Mouse (Mus musculus) stomach, embryonic 16.5 days (tissue): ENCODE results near the gene Plekha7. TPM values are rescaled to one million over a fixed set of nuclear protein-coding genes. Genes with fewer than 3 reads are reported as not detected.

ENCODE experiments used
- ATAC-seq: fragments of 200-750 bp; cut with Nextera tagmentation; 2 replicates; pipeline ENCODE4 v1.8.0; 2017; ENCODE audit warnings: moderate number of reproducible peaks, moderate TSS enrichment; ENCODE audit not compliant: insufficient read depth, low FRiP score
- H3K27ac ChIP-seq: fragments of 300-500 bp; sonication (generic); 2 replicates; pipeline ENCODE4 v1.5.1; 2014; ENCODE audit warnings: low read length
- H3K27me3 ChIP-seq: fragments of 300-500 bp; sonication (generic); 2 replicates; pipeline ENCODE4 v1.6.1; 2014; ENCODE audit warnings: low read length, control low read depth, mixed read lengths; ENCODE audit not compliant: control insufficient read depth, insufficient read depth
- H3K36me3 ChIP-seq: fragments of 300-500 bp; sonication (generic); 2 replicates; pipeline ENCODE4 v1.6.1; 2014; ENCODE audit warnings: low read length; ENCODE audit not compliant: control insufficient read depth, insufficient read depth
- H3K4me1 ChIP-seq: fragments of 300-500 bp; sonication (generic); 2 replicates; pipeline ENCODE4 v1.6.1; 2014; ENCODE audit warnings: low read length, control low read depth, mixed read lengths; ENCODE audit not compliant: control insufficient read depth, insufficient read depth
- H3K4me2 ChIP-seq: fragments of 300-500 bp; sonication (generic); 2 replicates; pipeline ENCODE4 v1.6.1; 2014; ENCODE audit warnings: low read depth, low read length, mixed read lengths
- H3K4me3 ChIP-seq: fragments of 300-500 bp; sonication (generic); replicated peaks from 2 replicates; pipeline ENCODE4 v1.5.1; 2014; ENCODE audit warnings: mild to moderate bottlenecking, low read length
- H3K9ac ChIP-seq: fragments of 300-500 bp; sonication (generic); 2 replicates; pipeline ENCODE4 v1.6.1; 2014; ENCODE audit warnings: low read length
- H3K9me3 ChIP-seq: fragments of 300-500 bp; sonication (generic); replicated peaks from 2 replicates; pipeline ENCODE4 v1.6.1; 2016; ENCODE audit warnings: low read length, control low read depth; ENCODE audit not compliant: control insufficient read depth
- WGBS: fragments of 180-500 bp; shearing (Covaris S2); extraction: QIAGEN DNeasy Blood & Tissue Kit; methylation state at CpG from one replicate; pipeline ENCODE4 v1.1.7; 2014; 5-methylcytosine and 5-hydroxymethylcytosine counted together
- polyA plus RNA-seq: library from polyadenylated mRNA; unstranded; fragments of >200 nt; fragmentation: Nextera tagmentation; extraction: Ambion mirVana; gene quantifications from 2 replicates; pipeline ENCODE4 v1.2.1, GENCODE M21; 2015

Gene Plekha7
- polyA plus RNA-seq, 1 experiment from 2014 or later, result 19.9 TPM

DNA sequence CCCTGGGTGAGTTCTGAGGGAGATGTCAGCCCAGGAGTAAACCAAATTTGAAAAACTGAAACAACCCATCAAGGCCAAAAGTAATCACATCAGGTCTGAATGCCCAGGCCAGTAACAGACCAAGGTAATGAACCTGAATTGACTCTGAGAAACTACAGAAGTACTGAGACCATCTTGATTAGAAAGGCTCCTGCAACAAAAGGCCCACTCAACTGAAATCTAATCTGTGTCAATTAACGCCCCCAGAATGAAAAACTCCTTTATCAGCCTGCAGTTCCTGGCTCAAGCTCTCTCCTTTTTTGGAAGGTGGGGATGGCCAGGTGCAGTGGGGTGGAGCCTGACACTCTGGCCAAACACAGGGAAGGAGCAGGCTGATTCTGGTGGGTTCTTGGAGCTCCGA, 45.7 kb downstream of the Plekha7 start:
- Histone ChIP-seq H3K36me3 (no peaks in the 10 kb centered on the region), H3K27me3 (no peaks in the 10 kb centered on the region), H3K9ac (no peak overlapping the region), H3K4me2 (no peak overlapping the region), H3K9me3 (no peaks in the 10 kb centered on the region), H3K4me3 (no peak overlapping the region), H3K27ac (peak overlapping the region; percentile 25), H3K4me1 (peaks cover 7% of the 10 kb centered on the region; the same call in 1 of the 2 replicates)
- WGBS, result 33% methylated on average over 2 of the region's 2 CpGs
- ATAC-seq, result no peak

GRCm38 (mm10) chr7:116262101-116262500, 46.1 kb downstream of the Plekha7 start:
- Histone ChIP-seq H3K4me2 (no peak overlapping the region), H3K4me1 (peaks cover 7% of the 10 kb centered on the region; the same call in 1 of the 2 replicates), H3K9me3 (no peaks in the 10 kb centered on the region), H3K4me3 (no peak overlapping the region), H3K27me3 (no peaks in the 10 kb centered on the region), H3K36me3 (no peaks in the 10 kb centered on the region), H3K27ac (no peak overlapping the region; the same call in 1 of the 2 replicates), H3K9ac (no peak overlapping the region)
- WGBS, result 38% methylated on average over 4 of the region's 4 CpGs
- ATAC-seq, result no peak

GRCm38 (mm10) chr7:116260826-116261615, 47.2 kb downstream of the Plekha7 start:
- Histone ChIP-seq H3K4me2 (no peak overlapping the region), H3K4me1 (peaks cover 7% of the 10 kb centered on the region; the same call in 1 of the 2 replicates), H3K36me3 (no peaks in the 10 kb centered on the region), H3K4me3 (no peak overlapping the region), H3K9ac (no peak overlapping the region), H3K27me3 (no peaks in the 10 kb centered on the region), H3K9me3 (no peaks in the 10 kb centered on the region), H3K27ac (0 out of 2 replicates have a peak overlapping the region, but pooled peaks have one; percentile 5)
- WGBS, result 67% methylated on average over 4 of the region's 4 CpGs
- ATAC-seq, result peak; percentile 30

DNA sequence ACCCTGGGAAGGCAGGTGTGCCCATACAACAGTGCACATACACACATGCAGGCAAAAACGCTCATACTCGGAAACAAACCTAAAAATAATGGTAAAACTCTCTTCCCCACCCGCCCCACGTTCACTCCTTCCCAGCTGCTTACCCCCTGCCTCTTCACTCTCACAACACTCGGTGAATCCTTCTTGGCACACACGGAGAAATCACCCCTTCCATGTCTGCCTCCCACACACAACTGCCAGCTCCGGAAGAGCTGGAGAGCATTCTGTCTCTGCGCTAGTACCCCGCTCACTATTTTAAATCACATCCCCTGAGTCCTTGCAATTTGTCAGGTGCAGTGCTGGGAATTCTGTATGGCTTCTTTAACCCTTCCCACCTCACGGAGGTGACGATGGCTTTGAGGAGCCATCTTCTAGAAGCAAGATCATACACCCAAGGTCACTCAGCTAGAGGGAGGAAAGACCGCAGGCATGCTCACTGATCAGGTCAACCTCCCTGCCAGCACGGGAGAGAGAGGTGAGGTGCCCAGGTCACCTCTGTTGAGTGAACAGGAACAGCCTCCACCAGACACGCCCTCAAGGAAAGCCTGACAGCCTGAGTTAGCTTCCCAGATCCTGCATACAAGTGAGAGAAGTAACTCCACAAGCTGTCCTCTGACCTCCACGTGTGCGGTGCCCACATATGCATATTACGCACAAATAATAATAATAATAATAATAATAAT, 49.6 kb downstream of the Plekha7 start:
- no peak overlapping the region for H3K27ac ChIP-seq
- peaks cover 7% of the 10 kb centered on the region; the same call in 1 of the 2 replicates for H3K4me1 ChIP-seq
- H3K36me3 ChIP-seq, result no peaks in the 10 kb centered on the region
- no peak for ATAC-seq
- no peaks in the 10 kb centered on the region for H3K27me3 ChIP-seq
- H3K4me2 ChIP-seq, result no peak overlapping the region
- H3K9ac ChIP-seq, result no peak overlapping the region
- H3K9me3 ChIP-seq, result no peaks in the 10 kb centered on the region
- no peak overlapping the region for H3K4me3 ChIP-seq
- 72% methylated on average over 17 of the region's 17 CpGs for WGBS

DNA sequence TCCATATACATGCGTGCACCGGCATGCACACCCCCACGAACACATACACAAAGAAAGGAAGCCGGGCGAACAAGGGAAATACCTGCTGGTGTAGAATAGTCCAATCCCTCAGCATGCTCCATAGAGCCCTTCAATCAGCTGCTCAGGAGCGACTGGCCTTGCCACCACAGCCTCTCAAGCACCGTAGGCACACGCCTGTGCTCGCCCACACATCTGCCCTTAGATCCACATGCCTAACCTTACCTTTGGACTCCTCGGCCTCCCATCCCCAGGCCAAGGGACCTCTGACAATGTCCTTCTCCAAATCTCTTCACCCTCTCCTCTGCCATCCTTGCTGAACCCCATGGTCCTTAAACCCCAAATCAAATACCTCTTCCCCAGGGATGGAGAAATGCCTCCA, 50.2 kb downstream of the Plekha7 start:
- ATAC-seq, result no peak
- H3K9ac ChIP-seq, result no peak overlapping the region
- no peaks in the 10 kb centered on the region for H3K27me3 ChIP-seq
- peaks cover 7% of the 10 kb centered on the region; the same call in 1 of the 2 replicates for H3K4me1 ChIP-seq
- WGBS, result 82% methylated on average over 10 of the region's 10 CpGs
- H3K4me2 ChIP-seq, result no peak overlapping the region
- no peaks in the 10 kb centered on the region for H3K9me3 ChIP-seq
- H3K4me3 ChIP-seq, result no peak overlapping the region
- H3K36me3 ChIP-seq, result no peaks in the 10 kb centered on the region
- no peak overlapping the region for H3K27ac ChIP-seq

- Histone ChIP-seq H3K4me3 (no peak overlapping the region), H3K36me3 (no peaks in the 10 kb centered on the region), H3K9ac (no peak overlapping the region), H3K27ac (no peak overlapping the region), H3K27me3 (no peaks in the 10 kb centered on the region), H3K4me1 (peaks cover 4% of the 10 kb centered on the region; the same call in 1 of the 2 replicates), H3K4me2 (no peak overlapping the region), H3K9me3 (no peaks in the 10 kb centered on the region)
- 78% methylated on average over 5 of the region's 5 CpGs for whole genome bisulfite sequencing
- no peak for ATAC-seq
These were observed 52.5 kb downstream of the Plekha7 start for GRCm38 (mm10) chr7:116255664-116256063.

DNA sequence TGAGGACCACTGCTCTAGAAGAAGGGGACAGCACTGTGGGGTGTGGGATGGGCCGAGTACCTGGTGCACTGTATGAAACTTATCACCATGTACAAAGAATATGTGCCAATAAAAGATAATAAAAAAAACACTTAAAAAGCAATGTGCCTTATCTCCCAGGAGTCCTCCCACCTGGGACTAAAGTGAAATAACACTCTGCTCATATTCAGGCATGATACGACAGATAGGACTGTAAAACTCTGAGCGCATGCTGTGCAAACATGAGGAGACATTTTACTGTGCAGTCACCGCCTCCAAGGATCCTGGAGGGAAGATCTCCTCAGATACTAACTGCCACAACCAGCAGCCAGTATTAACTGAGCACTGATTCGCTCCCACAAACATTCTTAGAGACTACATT, 53.5 kb downstream of the Plekha7 start:
- no peak overlapping the region for H3K27ac ChIP-seq
- no peak overlapping the region for H3K4me3 ChIP-seq
- no peaks in the 10 kb centered on the region for H3K4me1 ChIP-seq
- no peaks in the 10 kb centered on the region for H3K27me3 ChIP-seq
- 79% methylated on average over 5 of the region's 5 CpGs for WGBS
- H3K9me3 ChIP-seq, result no peaks in the 10 kb centered on the region
- no peak overlapping the region for H3K4me2 ChIP-seq
- no peak overlapping the region for H3K9ac ChIP-seq
- ATAC-seq, result no peak
- no peaks in the 10 kb centered on the region for H3K36me3 ChIP-seq

DNA sequence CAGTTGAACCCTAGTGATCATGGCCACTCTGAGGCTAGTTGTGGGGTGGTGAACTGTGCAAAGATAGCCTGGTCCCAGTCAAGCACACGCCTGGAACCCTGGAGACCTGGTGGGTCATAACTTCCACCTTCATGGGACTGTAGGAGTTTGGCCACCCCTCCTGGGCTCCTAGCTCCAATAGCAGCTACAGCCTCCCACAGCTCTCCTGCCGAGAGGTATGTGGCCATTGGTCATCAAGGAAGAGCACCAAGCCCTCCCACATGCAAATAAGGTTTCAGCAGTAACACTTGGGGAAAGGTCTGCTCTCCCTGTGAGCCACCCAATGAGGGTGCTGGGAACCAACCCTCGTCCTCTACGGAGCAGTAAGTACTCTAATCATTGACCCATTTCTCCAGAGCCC, 55.7 kb downstream of the Plekha7 start:
- Histone ChIP-seq H3K9ac (no peak overlapping the region), H3K36me3 (no peaks in the 10 kb centered on the region), H3K4me3 (no peak overlapping the region), H3K4me1 (no peaks in the 10 kb centered on the region), H3K27ac (no peak overlapping the region), H3K27me3 (no peaks in the 10 kb centered on the region), H3K4me2 (no peak overlapping the region), H3K9me3 (no peaks in the 10 kb centered on the region)
- 75% methylated on average over 4 of the region's 4 CpGs for WGBS
- ATAC-seq, result no peak

DNA sequence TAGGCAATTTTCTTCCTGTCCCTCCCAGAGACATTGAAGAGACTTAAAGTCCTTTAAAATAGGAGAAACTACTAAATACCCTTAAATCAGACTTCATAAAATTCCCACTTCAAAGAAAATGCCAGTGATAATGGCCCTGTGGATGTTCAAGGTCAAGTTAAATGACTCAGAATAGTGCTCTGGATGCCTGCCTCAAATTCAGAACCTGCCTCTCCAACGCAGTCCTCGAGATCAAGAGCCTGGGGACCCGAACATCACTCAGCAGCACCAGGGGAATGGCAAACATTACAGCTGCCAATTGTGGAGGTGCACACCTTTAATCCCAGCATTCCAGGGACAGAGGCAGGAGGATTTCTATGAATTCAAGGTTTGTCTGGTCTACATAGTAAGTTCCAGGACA, 56.7 kb downstream of the Plekha7 start:
- H3K4me1 ChIP-seq, result peaks cover 1% of the 10 kb centered on the region; the same call in 1 of the 2 replicates
- H3K9me3 ChIP-seq, result no peaks in the 10 kb centered on the region
- H3K36me3 ChIP-seq, result no peaks in the 10 kb centered on the region
- H3K4me3 ChIP-seq, result no peak overlapping the region
- WGBS, result 74% methylated on average over 3 of the region's 3 CpGs
- H3K27me3 ChIP-seq, result no peaks in the 10 kb centered on the region
- H3K4me2 ChIP-seq, result no peak overlapping the region
- H3K9ac ChIP-seq, result no peak overlapping the region
- no peak overlapping the region for H3K27ac ChIP-seq
- ATAC-seq, result no peak
